Mouse (Mus musculus) forebrain, embryonic 11.5 days (tissue): ENCODE results near the gene Pa2g4. TPM values are rescaled to one million over a fixed set of nuclear protein-coding genes. Genes with fewer than 3 reads are reported as not detected.

ENCODE experiments used
- ATAC-seq: fragments of 200-750 bp; cut with Nextera tagmentation; replicated peaks from 2 replicates; pipeline ENCODE4 v1.8.0; 2017; ENCODE audit warnings: moderate TSS enrichment; ENCODE audit not compliant: low FRiP score
- DNase-seq: peaks from one replicate; pipeline ENCODE4 v3.0.0-alpha.2; 2017; ENCODE audit warnings: low spot score
- H3K27ac ChIP-seq: fragments of 300-500 bp; sonication (generic); 2 replicates; pipeline ENCODE4 v1.5.1; 2014; ENCODE audit warnings: low read depth, low read length
- H3K27me3 ChIP-seq: fragments of 300-500 bp; sonication (generic); 2 replicates; pipeline ENCODE4 v1.6.1; 2014; ENCODE audit warnings: mild to moderate bottlenecking, low read length, mixed read lengths; ENCODE audit not compliant: control insufficient read depth, insufficient read depth
- H3K36me3 ChIP-seq: fragments of 300-500 bp; sonication (generic); 2 replicates; pipeline ENCODE4 v1.6.1; 2014; ENCODE audit warnings: mild to moderate bottlenecking, low read length, moderate library complexity, mixed read lengths; ENCODE audit not compliant: control insufficient read depth, insufficient read depth
- H3K4me1 ChIP-seq: fragments of 300-500 bp; sonication (generic); replicated peaks from 2 replicates; pipeline ENCODE4 v1.6.1; 2014; ENCODE audit warnings: low read length, mixed read lengths; ENCODE audit not compliant: control insufficient read depth, insufficient read depth
- H3K4me2 ChIP-seq: fragments of 300-500 bp; sonication (generic); 2 replicates; pipeline ENCODE4 v1.6.1; 2014; ENCODE audit warnings: low read depth, mild to moderate bottlenecking, low read length, moderate library complexity, mixed read lengths; ENCODE audit not compliant: severe bottlenecking
- H3K4me3 ChIP-seq: fragments of 300-500 bp; sonication (generic); 2 replicates; pipeline ENCODE4 v1.5.1; 2014; ENCODE audit warnings: low read depth, low read length
- H3K9ac ChIP-seq: fragments of 300-500 bp; sonication (generic); 2 replicates; pipeline ENCODE4 v1.6.1; 2014; ENCODE audit warnings: low read length
- H3K9me3 ChIP-seq: fragments of 300-500 bp; sonication (generic); 2 replicates; pipeline ENCODE4 v1.6.1; 2016; ENCODE audit warnings: low read length, mixed read lengths; ENCODE audit not compliant: control insufficient read depth
- WGBS: fragments of 180-500 bp; shearing (Covaris S2); extraction: QIAGEN DNeasy Blood & Tissue Kit; methylation state at CpG from one replicate; pipeline ENCODE4 v1.1.7; 2014; 5-methylcytosine and 5-hydroxymethylcytosine counted together
- polyA plus RNA-seq: library from polyadenylated mRNA; unstranded; fragments of >200 nt; fragmentation: Nextera tagmentation; extraction: Ambion mirVana; gene quantifications from 2 replicates; pipeline ENCODE4 v1.2.1, GENCODE M21; 2014

Gene Pa2g4
- polyA plus RNA-seq, 1 experiment from 2014 or later, result 249 TPM

DNA sequence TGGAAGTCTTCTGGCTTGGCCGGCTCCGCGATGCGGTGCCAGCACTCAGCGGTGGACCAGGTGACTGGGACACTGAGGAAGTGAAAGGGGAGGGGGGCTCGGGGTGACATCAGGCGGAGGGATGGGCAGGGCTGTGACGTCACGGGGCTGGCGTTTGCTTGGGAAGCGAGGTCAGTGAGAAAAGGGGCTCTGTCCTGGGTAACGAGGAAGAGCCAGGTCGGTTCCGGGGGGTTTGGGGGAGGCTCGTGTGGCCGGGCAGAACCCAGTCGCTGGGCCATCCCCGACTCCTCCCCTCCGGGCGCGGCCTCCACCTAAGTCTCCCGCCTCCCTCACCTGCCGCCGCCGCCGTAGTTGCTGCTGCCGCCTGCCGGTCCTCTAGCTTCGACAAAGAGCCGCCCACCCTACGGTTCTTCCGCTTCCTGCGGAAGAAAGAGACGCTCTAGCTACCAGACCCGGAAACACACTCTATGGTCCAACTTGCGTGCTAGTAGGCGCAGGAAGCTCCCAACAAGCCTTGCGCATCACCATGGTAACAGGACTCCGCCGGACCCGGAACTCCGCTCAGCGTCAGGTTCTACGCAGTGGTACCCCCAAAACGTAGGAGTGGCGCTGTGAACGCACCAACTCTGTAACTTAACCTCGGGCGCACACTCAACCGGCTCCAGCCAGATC, 18.3 kb downstream of the Pa2g4 start, which contains the start of gene Zc3h10:
TSS of gene Zc3h10 (minus strand) at position 414 of the 672 bp plus-strand sequence.
- Histone ChIP-seq H3K4me1 (no peaks in the 10 kb centered on the region; the same call in none of the 2 replicates), H3K4me2 (peak within 1 kb of the TSS; percentile 65), H3K9ac (peak within 1 kb of the TSS; percentile 94), H3K27ac (peak within 1 kb of the TSS; percentile 96), H3K4me3 (peak within 1 kb of the TSS; percentile 81), H3K27me3 (no peaks in the 10 kb centered on the region), H3K36me3 (peaks cover 9% of the 10 kb centered on the region; the same call in 1 of the 2 replicates), H3K9me3 (no peaks in the 10 kb centered on the region)
- peak; percentile 93 for DNase-seq
- under 1% methylated on average over 49 of the region's 50 CpGs for WGBS
- ATAC-seq, result peak; percentile 89

DNA sequence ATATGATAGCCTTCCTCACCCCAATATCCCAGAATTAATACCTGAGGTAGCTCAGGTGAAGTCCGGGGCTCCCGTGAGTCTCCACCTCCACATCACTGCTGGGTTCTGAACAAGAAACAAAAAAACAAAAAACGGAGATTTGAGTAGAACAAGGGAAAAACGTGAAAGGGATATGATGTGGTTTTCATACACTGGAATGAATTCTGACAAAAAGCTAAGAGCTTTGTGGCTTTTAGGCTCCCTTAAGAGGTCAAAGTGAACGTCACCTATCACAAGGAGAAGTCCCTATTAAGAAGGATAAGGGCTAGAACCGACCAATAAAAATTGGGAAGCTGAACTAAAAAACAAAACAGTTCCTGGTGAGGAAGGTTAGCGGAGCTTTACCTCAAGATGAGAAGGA, 19.0 kb downstream of the Pa2g4 start:
- peak overlapping the region; percentile 65 for H3K4me2 ChIP-seq
- 22% methylated on average over 7 of the region's 7 CpGs for WGBS
- H3K27ac ChIP-seq, result no peak overlapping the region
- DNase-seq, result no peak
- H3K27me3 ChIP-seq, result no peaks in the 10 kb centered on the region
- ATAC-seq, result no peak
- H3K9ac ChIP-seq, result peak overlapping the region; percentile 94
- H3K36me3 ChIP-seq, result peaks cover 9% of the 10 kb centered on the region; the same call in 1 of the 2 replicates
- H3K9me3 ChIP-seq, result no peaks in the 10 kb centered on the region
- H3K4me1 ChIP-seq, result no peaks in the 10 kb centered on the region; the same call in none of the 2 replicates
- H3K4me3 ChIP-seq, result peak overlapping the region; percentile 81

DNA sequence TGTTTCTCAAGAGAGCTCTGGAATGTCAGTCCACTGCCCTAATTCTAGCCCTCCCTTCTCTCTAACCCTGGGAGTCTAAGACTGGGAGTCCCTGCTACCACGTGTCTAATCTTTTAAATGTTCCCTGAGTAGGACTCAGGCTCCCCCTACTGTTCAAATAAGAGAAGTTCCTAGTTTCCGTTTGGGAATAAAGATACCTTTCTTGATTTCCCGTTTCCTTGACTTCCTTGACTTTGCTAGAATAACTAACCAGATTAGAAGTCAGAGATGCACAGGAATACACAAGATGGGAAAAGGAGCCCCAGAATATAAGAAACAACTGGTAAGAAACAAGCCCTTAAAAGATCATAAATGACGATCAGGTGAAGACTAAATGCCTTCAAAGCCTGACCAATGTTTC, 19.4 kb downstream of the Pa2g4 start:
- ATAC-seq (no peak), DNase-seq (no peak)
- H3K27ac ChIP-seq, result no peak overlapping the region
- peaks cover 9% of the 10 kb centered on the region; the same call in 1 of the 2 replicates for H3K36me3 ChIP-seq
- no peaks in the 10 kb centered on the region; the same call in none of the 2 replicates for H3K4me1 ChIP-seq
- WGBS, result 16% methylated on average over 4 of the region's 4 CpGs
- peak overlapping the region; percentile 81 for H3K4me3 ChIP-seq
- peak overlapping the region; percentile 65; the same call in 1 of the 2 replicates for H3K4me2 ChIP-seq
- no peaks in the 10 kb centered on the region for H3K27me3 ChIP-seq
- no peak overlapping the region for H3K9ac ChIP-seq
- H3K9me3 ChIP-seq, result no peaks in the 10 kb centered on the region

DNA sequence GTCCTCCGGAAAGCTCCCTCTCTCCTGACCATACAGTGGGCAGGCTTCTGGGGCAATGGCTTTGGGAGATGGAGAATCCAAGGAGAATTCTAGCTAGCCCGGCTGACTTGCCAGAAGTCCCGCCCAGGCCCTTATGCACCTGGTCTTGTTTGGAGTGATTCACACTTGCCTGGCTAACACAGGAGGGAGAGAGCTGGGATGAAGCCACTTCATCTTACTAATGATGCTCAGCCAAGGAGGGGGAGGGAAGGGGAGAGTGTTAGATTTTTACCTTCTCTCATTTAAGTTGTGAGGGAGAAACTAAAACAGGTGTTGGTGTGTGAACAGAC, 20.3 kb downstream of the Pa2g4 start:
- no peak overlapping the region for H3K4me3 ChIP-seq
- no peak overlapping the region for H3K27ac ChIP-seq
- DNase-seq, result no peak
- H3K4me1 ChIP-seq, result no peaks in the 10 kb centered on the region; the same call in none of the 2 replicates
- H3K27me3 ChIP-seq, result no peaks in the 10 kb centered on the region
- H3K9me3 ChIP-seq, result no peaks in the 10 kb centered on the region
- H3K4me2 ChIP-seq, result no peak overlapping the region
- no peak for ATAC-seq
- H3K9ac ChIP-seq, result no peak overlapping the region
- 90% methylated on average over 3 of the region's 3 CpGs for WGBS
- H3K36me3 ChIP-seq, result peaks cover 9% of the 10 kb centered on the region; the same call in 1 of the 2 replicates

DNA sequence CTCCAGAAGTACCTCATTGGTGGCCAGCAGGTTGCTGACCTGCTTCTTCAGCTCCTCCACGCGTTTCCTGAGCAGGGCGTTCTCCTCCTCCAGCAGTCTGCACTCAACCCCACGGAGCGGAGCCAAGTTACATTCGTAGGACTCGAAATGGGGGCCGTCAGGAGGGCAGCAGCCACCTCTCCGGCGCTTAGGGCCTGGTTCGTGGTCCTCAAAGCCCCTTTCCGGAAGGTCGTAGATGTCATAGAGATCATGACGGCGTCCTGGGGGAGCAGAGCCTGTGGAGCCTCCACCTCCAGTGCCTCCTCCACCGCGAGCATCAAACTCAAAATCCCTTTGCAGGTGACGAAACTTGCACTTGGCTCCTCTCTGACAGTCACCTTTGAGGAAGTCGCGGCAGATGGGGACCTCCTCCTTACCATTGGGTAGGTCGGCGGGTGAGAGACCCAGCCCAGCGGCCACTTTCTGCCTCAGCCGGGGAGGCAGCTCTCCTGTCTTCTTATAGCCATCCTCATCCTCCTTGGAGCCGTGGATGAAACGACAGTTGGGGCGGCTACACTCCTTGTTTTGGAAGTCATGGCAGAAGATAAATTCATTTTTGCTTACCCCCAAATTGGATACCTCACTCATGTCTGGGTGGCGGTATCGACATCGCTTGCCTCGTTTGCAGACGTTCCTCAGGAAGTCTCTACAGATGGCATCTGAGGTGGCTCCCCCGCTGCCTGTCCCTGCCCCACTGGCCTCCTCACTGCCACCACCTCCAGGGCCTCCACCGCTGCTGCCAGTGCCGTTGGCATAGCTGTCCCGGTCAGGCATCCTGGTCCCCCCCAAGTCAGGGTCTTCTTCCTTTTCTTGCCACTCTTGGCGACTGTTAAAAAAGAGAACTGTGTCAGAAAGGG, 20.9 kb downstream of the Pa2g4 start:
- Histone ChIP-seq H3K4me1 (no peaks in the 10 kb centered on the region; the same call in none of the 2 replicates), H3K27me3 (no peaks in the 10 kb centered on the region), H3K4me2 (no peak overlapping the region), H3K27ac (no peak overlapping the region), H3K36me3 (peaks cover 9% of the 10 kb centered on the region; the same call in 1 of the 2 replicates), H3K9me3 (no peaks in the 10 kb centered on the region), H3K4me3 (no peak overlapping the region), H3K9ac (no peak overlapping the region)
- DNase-seq (no peak), ATAC-seq (no peak)
- WGBS, result 96% methylated on average over 37 of the region's 37 CpGs

DNA sequence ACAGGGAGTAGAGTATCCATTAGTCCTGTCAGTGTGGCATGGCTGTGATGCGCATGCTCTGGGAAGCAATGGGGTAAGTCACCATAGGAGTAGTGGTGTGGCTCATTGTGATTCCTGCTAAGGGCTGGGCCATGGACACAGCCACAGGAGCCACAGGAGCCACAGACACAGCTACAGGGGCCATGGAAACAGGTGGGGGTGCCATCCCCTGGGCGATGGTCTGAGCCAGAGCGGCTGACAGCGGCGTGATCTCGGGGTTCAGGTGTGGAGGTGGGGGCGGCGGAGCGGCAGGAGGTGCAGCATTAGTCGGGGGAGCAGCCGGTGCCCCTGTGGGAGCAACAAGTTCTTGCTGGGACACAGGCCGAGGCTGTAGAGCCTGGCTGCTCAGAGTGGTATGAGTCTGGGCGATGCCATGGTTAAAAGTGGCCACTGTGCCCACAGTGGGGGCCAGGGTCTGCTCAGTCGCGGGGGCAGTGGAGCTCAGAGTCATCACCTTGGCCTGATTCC, 21.6 kb downstream of the Pa2g4 start:
- WGBS, result 95% methylated on average over 15 of the region's 15 CpGs
- no peaks in the 10 kb centered on the region; the same call in none of the 2 replicates for H3K4me1 ChIP-seq
- no peaks in the 10 kb centered on the region for H3K27me3 ChIP-seq
- DNase-seq (no peak), ATAC-seq (no peak)
- peaks cover 9% of the 10 kb centered on the region; the same call in 1 of the 2 replicates for H3K36me3 ChIP-seq
- H3K4me2 ChIP-seq, result no peak overlapping the region
- no peak overlapping the region for H3K4me3 ChIP-seq
- no peak overlapping the region for H3K9ac ChIP-seq
- no peaks in the 10 kb centered on the region for H3K9me3 ChIP-seq
- no peak overlapping the region for H3K27ac ChIP-seq

DNA sequence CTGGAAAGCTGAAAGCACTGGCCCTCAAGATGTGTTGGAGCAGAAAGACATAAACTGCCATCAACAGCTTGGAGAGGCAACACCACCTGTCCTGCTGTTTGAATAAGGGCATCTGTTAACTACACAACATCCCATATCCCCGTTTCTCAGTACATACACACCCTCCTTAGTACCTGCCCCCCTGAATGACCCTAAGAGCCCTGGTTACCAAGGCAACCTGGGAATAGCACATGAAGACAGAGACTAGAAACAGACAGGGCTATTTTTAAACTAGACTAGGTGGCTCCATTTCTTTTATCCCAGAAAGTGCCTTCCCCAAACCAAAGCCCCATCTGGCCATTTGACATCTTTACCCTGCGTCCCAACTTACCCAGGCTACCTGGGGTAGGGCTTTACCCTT, 22.7 kb downstream of the Pa2g4 start:
- H3K9ac ChIP-seq, result no peak overlapping the region
- DNase-seq (no peak), ATAC-seq (no peak)
- H3K9me3 ChIP-seq, result no peaks in the 10 kb centered on the region
- no peak overlapping the region for H3K4me3 ChIP-seq
- H3K4me2 ChIP-seq, result no peak overlapping the region
- H3K36me3 ChIP-seq, result peaks cover 9% of the 10 kb centered on the region; the same call in 1 of the 2 replicates
- no peaks in the 10 kb centered on the region; the same call in none of the 2 replicates for H3K4me1 ChIP-seq
- H3K27ac ChIP-seq, result no peak overlapping the region
- WGBS, result 86% methylated on average over 2 of the region's 2 CpGs
- no peaks in the 10 kb centered on the region for H3K27me3 ChIP-seq

DNA sequence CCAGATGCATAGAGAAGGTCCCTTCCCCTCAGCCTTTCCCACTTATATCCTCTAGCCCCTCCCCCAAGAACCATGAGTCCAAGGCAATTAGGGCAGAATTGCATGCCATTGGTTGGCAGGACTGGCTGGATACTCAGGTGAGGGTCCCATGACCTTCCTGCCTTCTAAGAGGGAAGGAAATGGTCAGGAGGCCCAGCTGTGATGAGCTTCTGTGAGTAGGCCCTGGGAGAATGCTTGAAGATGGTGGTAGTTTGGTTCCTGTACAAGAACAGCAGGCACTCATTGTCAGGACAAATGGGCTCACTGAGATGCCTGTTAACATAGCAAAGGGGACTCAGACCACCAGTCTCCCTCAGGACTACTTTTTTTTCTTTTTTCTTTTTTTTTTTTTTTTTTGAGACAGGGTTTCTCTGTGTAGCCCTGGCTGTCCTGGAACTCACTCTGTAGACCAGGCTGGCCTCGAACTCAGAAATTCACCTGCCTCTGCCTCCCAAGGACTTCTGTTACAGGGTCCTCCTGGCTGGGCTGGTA, 27.4 kb downstream of the Pa2g4 start:
- Histone ChIP-seq H3K27me3 (no peaks in the 10 kb centered on the region), H3K4me2 (no peak overlapping the region), H3K36me3 (peaks cover under 1% of the 10 kb centered on the region; the same call in 1 of the 2 replicates), H3K27ac (no peak overlapping the region), H3K9ac (no peak overlapping the region), H3K4me1 (no peaks in the 10 kb centered on the region), H3K4me3 (no peak overlapping the region), H3K9me3 (no peaks in the 10 kb centered on the region)
- WGBS, result 90% methylated on average over 1 of the region's 1 CpGs
- no peak for ATAC-seq
- DNase-seq, result no peak
